Comparison of ENCODE assay signal across 22 mouse cellular contexts in the genomic region with DNA sequence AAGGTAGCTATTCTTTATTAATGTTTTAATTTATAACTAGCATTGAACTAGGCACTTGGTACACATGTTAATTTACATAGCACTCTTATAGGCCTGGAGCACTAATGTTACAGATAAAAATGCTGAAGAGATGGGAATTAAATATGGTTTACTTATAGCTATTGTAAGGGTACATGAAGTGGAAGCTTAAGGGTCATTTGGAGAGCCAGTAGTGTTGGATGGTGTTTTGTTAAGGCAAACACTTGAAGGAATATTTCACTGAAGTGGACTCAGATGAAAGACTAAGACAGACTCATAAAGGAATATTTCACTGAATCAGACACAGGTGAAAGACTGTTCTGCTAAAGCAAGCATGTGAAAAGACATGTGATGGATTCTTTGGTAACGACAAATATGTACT.
A peak's percentile ranks its signal among the peaks of the same experiment; 100 is the strongest.
DNase-seq lines count a peak whose midpoint lies in the region; ATAC-seq and TF ChIP-seq lines count a peak whose summit lies in the region.
"Had no signal": no experiment of that assay in that cellular context is flagged by ENCODE, and none has a peak within 500 bp of the region (broad histone marks: within the 10 kb centered on the region; RNA-seq: fewer than 3 reads in every experiment).

No protein-coding gene starts in this region.

- no peaks in the 10 kb centered on the region for H3K36me3 ChIP-seq in lung, embryonic 14.5 days (ENCODE audit: insufficient read depth)
- H3K36me3 ChIP-seq in lung, embryonic 15.5 days, result no peaks in the 10 kb centered on the region
- no peaks in the 10 kb centered on the region for H3K36me3 ChIP-seq in lung, embryonic 16.5 days (ENCODE audit: control insufficient read depth, insufficient read depth, low read length)
- no peaks in the 10 kb centered on the region for H3K36me3 ChIP-seq in lung, postnatal 0 days (ENCODE audit: insufficient read depth, low read length)
- H3K36me3 ChIP-seq: G1E had no signal

- 64% methylated on average over 1 of the region's 1 CpGs for WGBS in lung, embryonic 14.5 days
- WGBS in lung, embryonic 15.5 days, result 53% methylated on average over 1 of the region's 1 CpGs
- WGBS in lung, embryonic 16.5 days, result 51% methylated on average over 1 of the region's 1 CpGs
- 79% methylated on average over 1 of the region's 1 CpGs for WGBS in lung, adult 2 months
- WGBS in lung, postnatal 0 days, result 62% methylated on average over 1 of the region's 1 CpGs

- no peak overlapping the region for H3K4me3 ChIP-seq in lung, embryonic 14.5 days (ENCODE audit: low read depth, low read length)
- H3K4me3 ChIP-seq in lung, embryonic 15.5 days, result no peak overlapping the region
- H3K4me3 ChIP-seq in lung, embryonic 16.5 days (ENCODE audit: low read length), result no peak overlapping the region
- H3K4me3 ChIP-seq in lung, adult 2 months (replicated peaks; ENCODE audit: extremely low read depth, low read depth, low read length), result no peak overlapping the region
- no peak overlapping the region for H3K4me3 ChIP-seq in lung, postnatal 0 days (ENCODE audit: low read depth, low read length)

- no peak for TF ChIP-seq CTCF in lung, embryonic 14.5 days (IDR thresholded peaks at IDR 0.05; ENCODE audit: low read depth)
- TF ChIP-seq CTCF in lung, adult 2 months (IDR thresholded peaks at IDR 0.05; ENCODE audit: insufficient read depth, low read length), result no peak
- no peak for TF ChIP-seq CTCF in lung, postnatal 0 days (IDR thresholded peaks at IDR 0.05)

- peak; percentile 70 for ATAC-seq in lung, embryonic 14.5 days (ENCODE audit: insufficient read depth)
- ATAC-seq in lung, embryonic 15.5 days (ENCODE audit: borderline replicate concordance, extremely low read depth, low FRiP score, low TSS enrichment), result peak; percentile 14; the same call in 1 of the 2 replicates
- peak; percentile 56; the same call in 1 of the 2 replicates for ATAC-seq in lung, embryonic 16.5 days (ENCODE audit: low read depth)
- no peak; the same call in 1 of the 2 replicates for ATAC-seq in lung, postnatal 0 days
- ATAC-seq: activated CD4-positive, CD25-positive, alpha-beta regulatory T cell, adult 4 months; CD4-positive, CD25-positive, alpha-beta regulatory T cell, adult 4 months; Patski had no signal

- no peak for TF ChIP-seq POLR2A in lung, adult 2 months (IDR thresholded peaks at IDR 0.05; ENCODE audit: borderline replicate concordance, extremely low read depth, low read depth, low read length)

- no peaks in the 10 kb centered on the region; the same call in 1 of the 2 replicates for H3K27me3 ChIP-seq in lung, embryonic 14.5 days (ENCODE audit: insufficient read depth, low read length)
- H3K27me3 ChIP-seq in lung, embryonic 15.5 days, result peaks cover 12% of the 10 kb centered on the region; the same call in 1 of the 2 replicates
- H3K27me3 ChIP-seq in lung, embryonic 16.5 days (ENCODE audit: control insufficient read depth, insufficient read depth, low read depth, low read length), result peaks cover 7% of the 10 kb centered on the region; the same call in 1 of the 2 replicates
- no peaks in the 10 kb centered on the region for H3K27me3 ChIP-seq in lung, postnatal 0 days (replicated peaks; ENCODE audit: insufficient read depth, low read length)
- H3K27me3 ChIP-seq: CH12.LX, Patski had no signal

- H3K9me3 ChIP-seq in lung, embryonic 14.5 days (ENCODE audit: low read depth, low read length), result no peaks in the 10 kb centered on the region; the same call in 1 of the 2 replicates
- no peaks in the 10 kb centered on the region for H3K9me3 ChIP-seq in lung, embryonic 15.5 days
- peaks cover 7% of the 10 kb centered on the region for H3K9me3 ChIP-seq in lung, embryonic 16.5 days (ENCODE audit: control insufficient read depth, low read length)
- H3K9me3 ChIP-seq in lung, postnatal 0 days (ENCODE audit: low read length), result no peaks in the 10 kb centered on the region

- no peak overlapping the region for H3K9ac ChIP-seq in lung, embryonic 14.5 days
- H3K9ac ChIP-seq in lung, embryonic 15.5 days, result no peak overlapping the region
- H3K9ac ChIP-seq in lung, embryonic 16.5 days (ENCODE audit: low read length), result no peak overlapping the region
- H3K9ac ChIP-seq in lung, postnatal 0 days (replicated peaks; ENCODE audit: low read depth), result no peak overlapping the region

- no peak overlapping the region for H3K4me2 ChIP-seq in lung, embryonic 14.5 days
- no peak overlapping the region for H3K4me2 ChIP-seq in lung, embryonic 15.5 days
- H3K4me2 ChIP-seq in lung, embryonic 16.5 days (ENCODE audit: low read depth, low read length), result no peak overlapping the region
- H3K4me2 ChIP-seq in lung, postnatal 0 days (replicated peaks; ENCODE audit: low read depth, low read length), result no peak overlapping the region

- 0 out of 2 replicates have a peak, but pooled peaks have one; percentile 5 for TF ChIP-seq EP300 in lung, postnatal 0 days (IDR thresholded peaks at IDR 0.05)

- DNase-seq in lung, embryonic 14.5 days, result peak; percentile 17
- DNase-seq in lung, postnatal 14 days, result no peak
- no peak for DNase-seq in lung, postnatal 10 days
- DNase-seq in lung, adult 2 months, result no peak
- no peak for DNase-seq in lung, postnatal 0 days (ENCODE audit: low spot score)
- no peak for DNase-seq in lung, adult 18-20 months
- DNase-seq: adrenal gland, adult 2 months; adrenal gland, adult 8-10 months; adrenal gland, postnatal 10 days; adrenal gland, postnatal 14 days; adrenal gland, postnatal 25 days; adrenal gland, postnatal 36 days; B cell, adult 2 months; cerebellum, adult 11 months; cerebellum, adult 11-12 months had no signal

- no peak overlapping the region for H3K27ac ChIP-seq in lung, embryonic 14.5 days (ENCODE audit: low read depth)
- H3K27ac ChIP-seq in lung, embryonic 15.5 days, result no peak overlapping the region
- no peak overlapping the region for H3K27ac ChIP-seq in lung, embryonic 16.5 days (ENCODE audit: low read length)
- no peak overlapping the region for H3K27ac ChIP-seq in lung, postnatal 0 days (ENCODE audit: low read length)

- H3K4me1 ChIP-seq in lung, embryonic 14.5 days (ENCODE audit: insufficient read depth), result no peaks in the 10 kb centered on the region
- no peaks in the 10 kb centered on the region for H3K4me1 ChIP-seq in lung, embryonic 15.5 days
- no peaks in the 10 kb centered on the region for H3K4me1 ChIP-seq in lung, embryonic 16.5 days (replicated peaks; ENCODE audit: control insufficient read depth, insufficient read depth, low read length)
- no peaks in the 10 kb centered on the region for H3K4me1 ChIP-seq in lung, adult 2 months (ENCODE audit: control insufficient read depth, insufficient read depth, low read length)
- no peaks in the 10 kb centered on the region for H3K4me1 ChIP-seq in lung, postnatal 0 days (ENCODE audit: insufficient read depth, low read depth, low read length)
